Mouse (Mus musculus) olfactory bulb, adult 2 months (tissue): ENCODE data around the gene Ap3b1.

Experiments
- CTCF ChIP-seq: fragments of 200-500 bp; IDR thresholded peaks from 2 replicates; pipeline ENCODE4 v1.5.1; 2012; ENCODE audit warnings: low read depth, mild to moderate bottlenecking, low read length, moderate library complexity; ENCODE audit not compliant: insufficient read depth
- POLR2A ChIP-seq: fragments of 200-500 bp; IDR thresholded peaks from 2 replicates; pipeline ENCODE4 v1.6.1; 2012; ENCODE audit warnings: mild to moderate bottlenecking, low read depth, low read length, moderate library complexity; ENCODE audit not compliant: insufficient read depth

- TF ChIP-seq POLR2A (no peak), CTCF (no peak)
Measured at GRCm38 (mm10) chr13:94573356-94573755, 214.6 kb downstream of the Ap3b1 start.
